Mouse (Mus musculus): ENCODE measurements at regions not wholly inside any gene's neighbourhood (a gene's known extent, or its start where the extent isn't known, plus 50 kb on each side); places are given as distances from the start of the nearest gene placed in this dataset.

- no peak for TF ChIP-seq MAFK (IDR thresholded peaks at IDR 0.05; ENCODE audit: insufficient read depth, low read depth, low read length)
- TF ChIP-seq HCFC1 (IDR thresholded peaks at IDR 0.05; ENCODE audit: borderline replicate concordance, insufficient read depth, low read length), result no peak
- TF ChIP-seq CHD2 (IDR thresholded peaks at IDR 0.05; ENCODE audit: low read depth, low read length), result no peak
Observed at GRCm38 (mm10) chr11:25518903-25519302, 691.7 kb downstream of the 5730522E02Rik start.

Measured in ES-E14 (cell line).